Mouse (Mus musculus): ENCODE measurements at regions not wholly inside any gene's neighbourhood (a gene's known extent, or its start where the extent isn't known, plus 50 kb on each side); places are given as distances from the start of the nearest gene placed in this dataset.

GRCm38 (mm10) chr2:128420406-128420805, 170.6 kb upstream of the Spdye4c start:
- H3K36me3 ChIP-seq (ENCODE audit: control insufficient read depth, insufficient read depth, low read length, poor library complexity, severe bottlenecking), result no peaks in the 10 kb centered on the region
- in situ Hi-C loops (cut with MboI; ENCODE audit: low sequenced_read_pairs in 2 of 2, unreplicated experiment in 2 of 2), result loop anchor here in 1 of 2 experiments (25.0 kb wide), 1 partner anchor 533 kb away; no protein-coding TSS in a partner anchor
- no peak for DNase-seq (ENCODE audit: low read depth, low spot score)

GRCm38 (mm10) chr2:128422677-128423076, 168.3 kb upstream of the Spdye4c start:
- TF ChIP-seq ZNF384 (IDR thresholded peaks at IDR 0.05; ENCODE audit: low read depth, low read length) (no peak), ZC3H11A (IDR thresholded peaks at IDR 0.05; ENCODE audit: borderline replicate concordance, low read depth, low read length) (peak; percentile 45; the same call in 1 of the 2 replicates)
- Histone ChIP-seq H3K36me3 (ENCODE audit: control insufficient read depth, insufficient read depth, low read length, poor library complexity, severe bottlenecking) (no peaks in the 10 kb centered on the region), H3K9me3 (ENCODE audit: control insufficient read depth, insufficient read depth, low read depth, low read length) (no peaks in the 10 kb centered on the region), H3K4me1 (ENCODE audit: control insufficient read depth in 2 of 2, insufficient read depth in 2 of 2, low read length in 2 of 2, poor library complexity in 1 of 2) (peaks cover 0 to 5% of the 10 kb centered on the region in 2 experiments; a peak in 1 of 4 replicates), H3K9ac (ENCODE audit: insufficient read depth, low read depth, low read length, poor library complexity, severe bottlenecking) (no peak overlapping the region), H3K27ac (ENCODE audit: insufficient read depth, low read depth, low read length, poor library complexity, severe bottlenecking) (no peak overlapping the region), H3K4me3 (ENCODE audit: insufficient read depth in 1 of 2, low read depth in 1 of 2, low read length in 2 of 2, poor library complexity in 1 of 2, severe bottlenecking in 1 of 2) (no peak overlapping the region)
- in situ Hi-C loops (cut with MboI; ENCODE audit: low sequenced_read_pairs in 2 of 2, unreplicated experiment in 2 of 2), result loop anchor here in 1 of 2 experiments (25.0 kb wide), 1 partner anchor 535 kb away; no protein-coding TSS in a partner anchor
- no peak for DNase-seq (ENCODE audit: low read depth, low spot score)

More at GRCm38 (mm10) chr2:128420406-128420805, 170.6 kb upstream of the Spdye4c start:
- Histone ChIP-seq H3K4me3 (ENCODE audit: insufficient read depth in 1 of 2, low read depth in 1 of 2, low read length in 2 of 2, poor library complexity in 1 of 2, severe bottlenecking in 1 of 2) (no peak overlapping the region), H3K27ac (ENCODE audit: insufficient read depth, low read depth, low read length, poor library complexity, severe bottlenecking) (no peak overlapping the region), H3K9ac (ENCODE audit: insufficient read depth, low read depth, low read length, poor library complexity, severe bottlenecking) (no peak overlapping the region), H3K4me1 (ENCODE audit: control insufficient read depth in 2 of 2, insufficient read depth in 2 of 2, low read length in 2 of 2, poor library complexity in 1 of 2) (peaks cover 0 to 2% of the 10 kb centered on the region in 2 experiments; a peak in 1 of 4 replicates), H3K9me3 (ENCODE audit: control insufficient read depth, insufficient read depth, low read depth, low read length) (no peaks in the 10 kb centered on the region)
- TF ChIP-seq ZNF384 (IDR thresholded peaks at IDR 0.05; ENCODE audit: low read depth, low read length), result no peak

- Histone ChIP-seq H3K9ac (ENCODE audit: insufficient read depth, low read depth, low read length, poor library complexity, severe bottlenecking) (no peak overlapping the region), H3K36me3 (ENCODE audit: control insufficient read depth, insufficient read depth, low read length, poor library complexity, severe bottlenecking) (no peaks in the 10 kb centered on the region), H3K9me3 (ENCODE audit: control insufficient read depth, insufficient read depth, low read depth, low read length) (no peaks in the 10 kb centered on the region), H3K27ac (ENCODE audit: insufficient read depth, low read depth, low read length, poor library complexity, severe bottlenecking) (no peak overlapping the region), H3K4me3 (ENCODE audit: insufficient read depth in 1 of 2, low read depth in 1 of 2, low read length in 2 of 2, poor library complexity in 1 of 2, severe bottlenecking in 1 of 2) (no peak overlapping the region), H3K4me1 (ENCODE audit: control insufficient read depth in 2 of 2, insufficient read depth in 2 of 2, low read length in 2 of 2, poor library complexity in 1 of 2) (peaks cover 2 to 12% of the 10 kb centered on the region in 2 experiments; a peak in 1 of 4 replicates)
- in situ Hi-C loops (cut with MboI; ENCODE audit: low sequenced_read_pairs in 2 of 2, unreplicated experiment in 2 of 2), result loop anchor here in 1 of 2 experiments (25.0 kb wide), 1 partner anchor 537 kb away; no protein-coding TSS in a partner anchor
- DNase-seq (ENCODE audit: low read depth, low spot score), result no peak
- no peak for TF ChIP-seq ZC3H11A (IDR thresholded peaks at IDR 0.05; ENCODE audit: borderline replicate concordance, low read depth, low read length)
- TF ChIP-seq MAFK (IDR thresholded peaks at IDR 0.05; ENCODE audit: insufficient read depth, low read depth, low read length), result no peak
- no peak for TF ChIP-seq ZNF384 (IDR thresholded peaks at IDR 0.05; ENCODE audit: low read depth, low read length)
- no peak for TF ChIP-seq HCFC1 (IDR thresholded peaks at IDR 0.05; ENCODE audit: borderline replicate concordance, insufficient read depth, low read length)
- TF ChIP-seq CHD2 (IDR thresholded peaks at IDR 0.05; ENCODE audit: low read depth, low read length), result no peak
Observed at GRCm38 (mm10) chr2:128424236-128424635, 166.8 kb upstream of the Spdye4c start.

- in situ Hi-C loops (cut with MboI; ENCODE audit: low sequenced_read_pairs in 2 of 2, unreplicated experiment in 2 of 2), result no loop called here
- no peaks in the 10 kb centered on the region for H3K9me3 ChIP-seq (ENCODE audit: control insufficient read depth, insufficient read depth, low read depth, low read length)
- DNase-seq (ENCODE audit: low read depth, low spot score), result no peak
- peaks cover 4 to 12% of the 10 kb centered on the region in 2 experiments; a peak in 2 of 4 replicates for H3K4me1 ChIP-seq (ENCODE audit: control insufficient read depth in 2 of 2, insufficient read depth in 2 of 2, low read length in 2 of 2, poor library complexity in 1 of 2)
- H3K36me3 ChIP-seq (ENCODE audit: control insufficient read depth, insufficient read depth, low read length, poor library complexity, severe bottlenecking), result no peaks in the 10 kb centered on the region
- H3K27ac ChIP-seq (ENCODE audit: insufficient read depth, low read depth, low read length, poor library complexity, severe bottlenecking), result no peak overlapping the region
- TF ChIP-seq HCFC1 (IDR thresholded peaks at IDR 0.05; ENCODE audit: borderline replicate concordance, insufficient read depth, low read length) (no peak), CHD2 (IDR thresholded peaks at IDR 0.05; ENCODE audit: low read depth, low read length) (no peak), ZNF384 (IDR thresholded peaks at IDR 0.05; ENCODE audit: low read depth, low read length) (no peak), MAFK (IDR thresholded peaks at IDR 0.05; ENCODE audit: insufficient read depth, low read depth, low read length) (no peak)
- H3K4me3 ChIP-seq (ENCODE audit: insufficient read depth in 1 of 2, low read depth in 1 of 2, low read length in 2 of 2, poor library complexity in 1 of 2, severe bottlenecking in 1 of 2), result 0 out of 4 replicates have a peak overlapping the region, but pooled peaks of 1 of the 2 experiments have one; percentile 31
- no peak overlapping the region for H3K9ac ChIP-seq (ENCODE audit: insufficient read depth, low read depth, low read length, poor library complexity, severe bottlenecking)
Observed at GRCm38 (mm10) chr2:128427181-128427880, 163.7 kb upstream of the Spdye4c start.
